Mouse (Mus musculus) stomach, postnatal 0 days (tissue): ENCODE measurements at regions not wholly inside any gene's neighbourhood (a gene's known extent, or its start where the extent isn't known, plus 50 kb on each side); places are given as distances from the start of the nearest gene placed in this dataset.

Experiments
- CTCF ChIP-seq: IDR thresholded peaks from 2 replicates; pipeline ENCODE4 v1.5.1; 2016; ENCODE audit warnings: antibody characterized with exemption, low read depth, mild to moderate bottlenecking, moderate library complexity
- EP300 ChIP-seq: optimal IDR thresholded peaks from 2 replicates; pipeline ENCODE3; 2016; ENCODE audit warnings: antibody characterized with exemption

DNA sequence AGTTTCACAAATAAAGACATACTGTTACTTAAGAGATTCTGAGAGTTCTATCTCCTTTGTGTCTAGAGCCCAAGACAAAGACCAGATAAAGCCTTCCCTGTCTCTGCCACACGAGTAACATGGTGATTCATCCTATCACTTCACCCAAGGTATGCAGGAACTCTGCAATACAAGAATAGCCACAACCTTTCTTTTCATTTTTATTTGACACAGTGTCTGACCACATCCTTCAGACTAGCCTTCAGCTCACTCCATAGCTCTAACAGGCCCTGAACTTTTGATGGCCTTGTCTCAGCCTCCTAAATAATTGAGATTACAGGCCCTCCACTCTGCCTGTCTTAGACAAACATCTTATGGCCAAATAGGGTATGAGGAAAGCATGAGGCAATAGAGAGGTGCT is 337.6 kb upstream of the Cdh5 start:
- TF ChIP-seq CTCF (no peak), EP300 (no peak)
